Mouse (Mus musculus): ENCODE results near the gene 4921539E11Rik. TPM values are rescaled to one million over a fixed set of nuclear protein-coding genes. Genes with fewer than 3 reads are reported as not detected.

The 4921539E11Rik gene
- polyA plus RNA-seq, 1 experiment from 2014 or later = not detected

- Histone ChIP-seq H3K27ac (ENCODE audit: low read depth, low read length) (no peak overlapping the region), H3K9me3 (ENCODE audit: control insufficient read depth, low read length) (no peaks in the 10 kb centered on the region), H3K4me1 (replicated peaks; ENCODE audit: control insufficient read depth, insufficient read depth, low read length) (no peaks in the 10 kb centered on the region), H3K27me3 (ENCODE audit: control insufficient read depth, insufficient read depth, low read length) (no peaks in the 10 kb centered on the region), H3K36me3 (ENCODE audit: control insufficient read depth, insufficient read depth, low read length) (no peaks in the 10 kb centered on the region), H3K9ac (ENCODE audit: low read length) (no peak overlapping the region), H3K4me3 (ENCODE audit: low read depth, low read length) (no peak overlapping the region), H3K4me2 (ENCODE audit: low read depth, low read length, severe bottlenecking) (no peak overlapping the region)
- ATAC-seq (replicated peaks; ENCODE audit: low FRiP score) (no peak), DNase-seq (ENCODE audit: low spot score) (no peak)
- WGBS = 40% methylated on average over 4 of the region's 4 CpGs
Measured at GRCm38 (mm10) chr4:103199086-103199485, 91.6 kb downstream of the 4921539E11Rik start.

GRCm38 (mm10) chr4:103197401-103197800, 93.3 kb downstream of the 4921539E11Rik start:
- no peak overlapping the region for H3K4me2 ChIP-seq (ENCODE audit: low read depth, low read length, severe bottlenecking)
- no peaks in the 10 kb centered on the region for H3K4me1 ChIP-seq (replicated peaks; ENCODE audit: control insufficient read depth, insufficient read depth, low read length)
- H3K36me3 ChIP-seq (ENCODE audit: control insufficient read depth, insufficient read depth, low read length) = no peaks in the 10 kb centered on the region
- WGBS = 89% methylated on average over 8 of the region's 8 CpGs
- no peak for ATAC-seq (replicated peaks; ENCODE audit: low FRiP score)
- DNase-seq (ENCODE audit: low spot score) = no peak
- H3K4me3 ChIP-seq (ENCODE audit: low read depth, low read length) = no peak overlapping the region
- H3K27ac ChIP-seq (ENCODE audit: low read depth, low read length) = no peak overlapping the region
- no peak overlapping the region for H3K9ac ChIP-seq (ENCODE audit: low read length)
- H3K27me3 ChIP-seq (ENCODE audit: control insufficient read depth, insufficient read depth, low read length) = no peaks in the 10 kb centered on the region
- no peaks in the 10 kb centered on the region; the same call in 1 of the 2 replicates for H3K9me3 ChIP-seq (ENCODE audit: control insufficient read depth, low read length)

- no peaks in the 10 kb centered on the region; the same call in 1 of the 2 replicates for H3K9me3 ChIP-seq (ENCODE audit: control insufficient read depth, low read length)
- 87% methylated on average over 2 of the region's 2 CpGs for WGBS
- H3K9ac ChIP-seq (ENCODE audit: low read length) = no peak overlapping the region
- no peak overlapping the region for H3K4me3 ChIP-seq (ENCODE audit: low read depth, low read length)
- no peaks in the 10 kb centered on the region; the same call in 1 of the 2 replicates for H3K36me3 ChIP-seq (ENCODE audit: control insufficient read depth, insufficient read depth, low read length)
- no peaks in the 10 kb centered on the region for H3K27me3 ChIP-seq (ENCODE audit: control insufficient read depth, insufficient read depth, low read length)
- no peak overlapping the region for H3K27ac ChIP-seq (ENCODE audit: low read depth, low read length)
- no peak overlapping the region for H3K4me2 ChIP-seq (ENCODE audit: low read depth, low read length, severe bottlenecking)
- DNase-seq (ENCODE audit: low spot score) = no peak
- H3K4me1 ChIP-seq (replicated peaks; ENCODE audit: control insufficient read depth, insufficient read depth, low read length) = no peaks in the 10 kb centered on the region
- ATAC-seq (replicated peaks; ENCODE audit: low FRiP score) = no peak
Measured at GRCm38 (mm10) chr4:103192421-103192820, 98.2 kb downstream of the 4921539E11Rik start.

GRCm38 (mm10) chr4:103188786-103189640, 101.7 kb downstream of the 4921539E11Rik start:
- no peak overlapping the region for H3K4me2 ChIP-seq (ENCODE audit: low read depth, low read length, severe bottlenecking)
- H3K4me3 ChIP-seq (ENCODE audit: low read depth, low read length) = no peak overlapping the region
- H3K36me3 ChIP-seq (ENCODE audit: control insufficient read depth, insufficient read depth, low read length) = no peaks in the 10 kb centered on the region; the same call in 1 of the 2 replicates
- 88% methylated on average over 8 of the region's 8 CpGs for WGBS
- DNase-seq (ENCODE audit: low spot score) (no peak), ATAC-seq (replicated peaks; ENCODE audit: low FRiP score) (no peak)
- H3K4me1 ChIP-seq (replicated peaks; ENCODE audit: control insufficient read depth, insufficient read depth, low read length) = no peaks in the 10 kb centered on the region
- no peaks in the 10 kb centered on the region for H3K27me3 ChIP-seq (ENCODE audit: control insufficient read depth, insufficient read depth, low read length)
- no peak overlapping the region for H3K27ac ChIP-seq (ENCODE audit: low read depth, low read length)
- H3K9me3 ChIP-seq (ENCODE audit: control insufficient read depth, low read length) = no peaks in the 10 kb centered on the region; the same call in 1 of the 2 replicates
- no peak overlapping the region for H3K9ac ChIP-seq (ENCODE audit: low read length)

Other genes starting within 250 kb of the 4921539E11Rik start
- 36.2 and 43.7 TPM in 2 replicates for gene Mier1, start 176.5 kb downstream of the 4921539E11Rik start, polyA plus RNA-seq (2014; fragmentation: Nextera tagmentation; extraction: Ambion mirVana)
- gene Wdr78, start 176.3 kb downstream of the 4921539E11Rik start, polyA plus RNA-seq (2014; fragmentation: Nextera tagmentation; extraction: Ambion mirVana) = 5.9 and 6.9 TPM in 2 replicates
- 11.8 and 12.1 TPM in 2 replicates for gene Slc35d1, start 75.7 kb downstream of the 4921539E11Rik start, polyA plus RNA-seq (2014; fragmentation: Nextera tagmentation; extraction: Ambion mirVana)
- 12.8 and 15.0 TPM in 2 replicates for gene Oma1, start 22.9 kb upstream of the 4921539E11Rik start, polyA plus RNA-seq (2014; fragmentation: Nextera tagmentation; extraction: Ambion mirVana)